Mouse (Mus musculus) embryo, embryonic 9.5 days (tissue): ENCODE measurements around the gene Cnih2.

Source experiments
- DNase-seq: peaks from one replicate; pipeline ENCODE4 v3.0.0-alpha.2; 2017; ENCODE audit errors: extremely low spot score

Gene Cnih2

DNA sequence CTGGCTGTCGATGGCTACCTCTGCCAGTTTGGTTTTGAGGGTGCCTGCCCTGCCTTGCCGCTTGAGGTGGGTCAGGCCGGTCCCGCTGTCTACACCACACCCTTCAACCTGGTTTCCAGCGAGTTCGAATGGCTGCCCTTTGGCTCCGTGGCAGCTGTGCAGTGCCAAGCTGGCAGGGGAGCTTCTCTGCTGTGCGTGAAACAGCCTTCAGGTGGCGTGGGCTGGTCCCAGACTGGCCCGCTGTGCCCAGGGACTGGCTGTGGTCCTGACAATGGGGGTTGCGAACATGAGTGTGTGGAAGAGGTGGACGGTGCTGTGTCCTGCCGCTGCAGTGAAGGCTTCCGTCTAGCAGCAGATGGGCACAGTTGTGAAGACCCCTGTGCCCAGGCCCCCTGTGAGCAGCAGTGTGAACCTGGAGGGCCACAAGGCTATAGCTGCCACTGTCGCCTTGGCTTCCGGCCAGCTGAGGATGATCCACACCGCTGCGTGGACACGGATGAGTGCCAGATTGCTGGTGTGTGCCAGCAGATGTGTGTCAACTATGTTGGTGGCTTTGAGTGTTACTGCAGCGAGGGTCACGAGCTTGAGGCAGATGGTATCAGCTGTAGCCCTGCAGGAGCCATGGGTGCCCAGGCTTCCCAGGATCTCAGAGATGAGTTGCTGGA is 29.6 kb downstream of the Cnih2 start:
- DNase-seq = no peak

DNA sequence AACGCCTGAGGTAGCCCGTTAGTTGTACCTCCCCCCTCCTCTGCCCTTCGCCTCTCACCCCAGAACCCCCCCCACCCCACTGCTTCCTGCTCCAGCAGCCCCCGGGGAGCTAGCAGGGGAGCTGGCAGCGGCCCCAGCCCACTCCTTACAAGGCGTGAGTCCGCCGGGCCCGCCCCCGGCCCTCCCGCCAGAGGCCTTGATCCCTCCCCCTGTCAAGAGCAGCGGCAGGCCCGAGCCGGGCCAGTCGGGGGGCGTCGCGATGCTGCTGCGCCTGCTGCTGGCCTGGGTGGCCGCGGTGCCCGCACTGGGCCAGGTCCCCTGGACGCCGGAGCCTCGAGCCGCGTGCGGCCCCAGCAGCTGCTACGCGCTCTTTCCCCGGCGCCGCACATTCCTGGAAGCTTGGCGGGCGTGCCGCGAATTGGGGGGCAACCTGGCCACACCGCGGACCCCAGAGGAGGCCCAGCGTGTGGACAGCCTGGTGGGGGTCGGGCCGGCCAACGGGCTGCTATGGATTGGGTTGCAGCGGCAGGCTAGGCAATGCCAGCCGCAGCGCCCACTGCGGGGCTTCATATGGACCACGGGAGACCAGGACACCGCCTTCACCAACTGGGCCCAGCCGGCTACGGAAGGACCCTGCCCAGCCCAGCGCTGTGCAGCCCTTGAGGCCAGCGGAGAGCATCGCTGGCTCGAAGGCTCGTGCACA is 30.3 kb downstream of the Cnih2 start, which contains the start of gene Cd248:
Gene Cd248 (plus strand): TSS at position 212 of the 703 bp plus-strand sequence.
- peak; percentile 79 for DNase-seq

DNA sequence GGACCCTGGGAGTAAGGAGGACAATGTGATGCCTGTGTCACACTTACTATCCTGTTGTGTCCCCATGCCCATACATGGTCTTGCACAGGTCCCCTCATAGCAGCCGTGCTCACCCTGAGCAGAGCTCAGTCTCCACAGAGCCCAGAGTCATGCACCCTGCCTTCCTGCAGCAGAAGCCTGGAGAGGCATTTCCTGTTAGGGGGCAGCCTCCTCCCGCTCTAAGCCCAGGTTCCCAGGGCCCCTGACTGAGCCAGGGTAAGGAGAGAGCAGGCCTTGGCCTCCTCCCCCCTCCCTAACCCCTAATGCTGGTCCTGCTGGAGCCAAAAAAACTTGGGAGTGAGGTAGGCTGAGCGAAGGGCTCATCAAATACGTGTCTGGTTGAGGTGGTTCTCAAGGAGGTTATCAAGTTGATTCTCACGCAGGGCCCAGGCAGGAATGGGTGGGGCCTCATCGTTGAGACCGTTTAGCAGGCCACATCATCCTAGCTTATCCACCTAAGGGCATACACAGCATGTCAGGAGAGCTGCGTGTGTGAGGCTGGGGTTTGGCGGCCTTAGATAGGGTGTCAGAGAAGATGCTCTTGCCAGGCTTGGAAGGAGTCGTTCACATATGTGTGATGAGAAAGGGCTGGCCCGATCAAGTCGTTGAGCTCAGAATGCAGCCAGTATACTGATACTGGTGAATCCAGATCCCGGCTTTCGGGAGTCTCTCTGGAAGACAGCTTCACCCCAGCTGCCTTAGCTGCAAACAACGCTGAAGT is 31.1 kb downstream of the Cnih2 start:
- DNase-seq = peak; percentile 40

- DNase-seq = no peak
These were observed 33.2 kb downstream of the Cnih2 start for GRCm38 (mm10) chr19:5065104-5065503.

DNA sequence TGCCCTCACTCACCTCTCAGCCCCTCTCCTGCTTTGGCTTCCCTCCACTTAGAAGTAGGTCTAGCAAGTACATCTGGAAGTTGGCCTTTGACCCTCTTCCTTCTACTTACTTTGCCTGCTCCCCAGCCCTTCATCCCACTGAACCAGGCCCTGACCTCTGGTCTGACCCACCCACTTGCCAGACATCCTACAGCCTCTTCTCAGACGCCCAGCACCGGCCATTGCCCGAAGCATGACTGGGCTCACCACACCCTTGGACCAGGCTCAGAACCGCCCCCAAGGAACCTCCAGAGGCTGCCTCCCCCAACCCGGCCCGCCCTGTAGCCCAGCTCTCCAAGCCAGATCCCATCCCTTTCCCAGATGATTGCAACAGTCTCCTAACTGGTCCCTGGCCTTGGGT is 35.9 kb downstream of the Cnih2 start:
- no peak for DNase-seq

DNA sequence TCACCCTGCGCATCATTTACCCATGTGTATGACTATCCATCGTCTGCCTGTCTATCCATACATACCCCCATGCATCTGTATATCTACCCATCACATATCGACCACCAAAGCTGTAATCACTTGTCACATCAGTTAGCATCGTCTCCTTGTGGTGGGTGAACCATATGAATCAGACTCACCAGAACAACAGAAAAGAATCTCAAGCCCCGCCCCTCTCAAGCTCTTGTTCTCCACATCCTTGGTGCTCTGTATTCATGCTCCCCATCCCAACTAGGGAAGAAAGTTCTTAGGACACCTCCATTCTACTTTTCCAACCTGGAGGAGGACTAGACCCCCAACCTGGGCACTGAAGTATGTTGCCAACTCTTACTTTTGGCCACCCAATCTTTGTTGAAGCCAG is 36.3 kb downstream of the Cnih2 start:
- DNase-seq = no peak

DNA sequence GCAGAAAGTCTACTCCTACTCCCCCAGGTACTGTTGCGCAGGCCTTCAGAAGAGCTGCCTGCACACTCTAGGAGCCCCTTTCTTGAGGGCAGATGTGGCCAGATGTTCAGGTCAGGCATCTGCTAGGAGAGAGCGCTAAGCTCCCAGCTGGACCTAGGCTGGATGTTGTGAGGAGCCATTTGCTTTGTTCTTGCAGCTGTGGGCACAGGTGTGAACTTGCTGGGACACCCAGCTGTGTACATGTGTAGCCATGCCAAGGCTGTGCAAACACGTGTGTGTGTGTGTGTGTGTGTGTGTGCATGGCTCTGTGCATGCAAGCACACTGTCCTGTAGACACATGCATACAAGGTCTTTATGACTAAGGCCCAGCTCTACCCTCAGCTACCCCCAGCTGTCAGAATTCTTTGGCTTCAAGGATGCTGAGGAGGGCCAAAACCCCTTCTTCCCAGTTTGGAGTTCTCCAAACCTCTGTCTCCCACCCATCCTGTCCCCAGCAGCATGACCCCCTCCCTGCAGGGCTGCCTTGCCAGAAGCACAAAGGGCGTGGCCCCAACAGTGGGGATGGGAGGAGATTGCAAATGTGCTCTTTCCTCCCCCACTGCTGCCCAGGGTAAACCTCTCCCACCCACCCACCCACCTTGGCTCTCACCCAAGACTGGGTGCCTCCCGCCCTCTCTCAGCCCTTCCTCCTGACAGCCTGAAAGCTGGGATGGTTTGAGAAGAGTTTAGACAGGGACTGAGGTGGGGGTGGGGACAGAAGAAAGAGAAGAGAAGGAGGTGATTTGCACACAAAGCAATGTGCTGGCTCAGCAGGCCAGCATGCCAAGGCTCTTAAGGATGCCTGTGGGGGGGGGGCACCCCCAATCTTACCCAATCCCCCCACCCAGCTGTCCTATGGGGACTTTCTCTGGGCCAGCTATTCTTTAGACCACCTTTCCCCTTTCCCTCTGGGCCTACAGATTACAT is 37.7 kb downstream of the Cnih2 start:
- DNase-seq = no peak

- DNase-seq = peak; percentile 55
These were observed 39.2 kb downstream of the Cnih2 start for GRCm38 (mm10) chr19:5058801-5059771.

DNA sequence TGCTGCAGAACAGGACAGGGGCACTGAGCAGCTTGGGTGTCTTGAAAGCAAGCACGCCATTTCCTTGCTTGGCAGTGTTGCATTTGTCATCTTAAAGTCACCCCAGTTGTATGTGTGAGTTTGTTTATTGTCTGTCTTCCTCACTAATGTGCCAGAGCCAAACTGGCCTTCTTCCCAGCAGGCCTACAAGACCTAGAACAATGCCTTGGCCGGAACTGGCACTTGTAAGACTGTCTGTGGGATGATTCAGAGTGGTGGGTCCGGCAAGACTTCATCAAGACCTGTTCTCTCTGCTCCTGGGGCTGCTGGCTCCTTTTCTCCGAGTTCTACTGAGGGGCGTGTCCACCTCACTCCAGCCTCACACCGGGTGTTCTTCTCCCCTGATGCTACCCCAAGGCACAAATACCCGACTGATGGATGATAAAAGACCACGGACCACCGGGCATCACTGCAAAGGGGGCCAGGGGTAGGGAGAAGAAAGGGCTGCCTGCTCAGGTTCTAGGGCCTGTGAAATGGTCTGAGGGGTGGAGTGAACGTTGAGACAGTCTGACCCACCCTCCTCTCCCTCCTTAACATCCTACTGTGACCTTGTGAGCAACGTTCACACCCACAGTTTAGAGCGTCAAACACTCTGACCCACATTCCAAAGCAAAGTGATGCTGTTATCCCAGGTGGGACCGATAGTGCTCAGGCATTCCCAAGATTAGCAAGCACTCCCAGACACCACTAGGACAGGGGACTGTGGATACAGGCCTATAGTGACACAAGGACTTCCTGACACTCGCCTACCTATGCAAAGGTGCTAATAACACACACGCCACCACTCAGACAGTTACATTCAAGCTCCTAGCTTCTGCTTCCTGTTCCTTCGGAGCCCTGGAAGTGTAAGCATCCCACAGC is 40.2 kb downstream of the Cnih2 start:
- no peak for DNase-seq

GRCm38 (mm10) chr19:5056251-5056650 is 42.1 kb downstream of the Cnih2 start:
- DNase-seq = peak; percentile 83

DNA sequence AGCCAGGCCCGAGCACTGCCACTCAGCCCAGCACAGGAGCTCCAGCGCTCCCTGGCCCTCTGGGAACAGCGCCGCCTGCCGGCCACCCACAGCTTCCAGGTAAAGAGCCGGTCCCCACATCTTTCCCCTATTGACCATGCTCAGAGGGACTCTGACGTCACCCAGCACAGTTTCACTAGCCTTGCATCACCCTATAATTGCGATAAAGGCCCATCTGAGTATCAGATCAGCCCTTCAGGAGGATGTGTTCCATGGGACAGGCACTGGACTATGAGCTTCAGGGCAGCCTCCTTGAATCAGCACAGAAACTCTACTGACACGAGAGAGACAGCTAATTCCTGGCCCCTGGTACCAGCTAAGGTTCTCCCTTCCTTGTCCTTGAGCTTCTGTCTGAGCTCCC is 44.4 kb downstream of the Cnih2 start:
- peak; percentile 76 for DNase-seq

DNA sequence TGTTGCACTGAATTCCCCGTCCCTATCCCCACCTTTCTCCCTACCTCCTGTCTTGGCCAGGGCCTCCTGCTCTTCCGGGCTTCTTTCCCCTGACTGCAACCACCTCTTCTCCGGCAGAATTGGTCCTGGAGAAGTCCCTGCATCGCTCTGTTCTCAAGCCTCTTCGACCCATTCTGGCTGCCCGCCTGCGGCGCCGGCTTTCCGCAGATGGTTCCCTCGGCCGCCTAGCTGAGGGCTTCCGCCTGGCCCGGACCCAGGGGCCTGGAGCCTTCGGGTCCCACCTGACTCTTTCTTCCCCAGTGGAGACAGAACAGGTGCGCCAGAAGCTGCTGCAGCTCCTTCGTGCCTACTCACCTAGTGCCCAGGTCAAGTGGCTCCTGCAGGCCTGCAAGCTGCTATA is 45.5 kb downstream of the Cnih2 start:
- DNase-seq = no peak

DNA sequence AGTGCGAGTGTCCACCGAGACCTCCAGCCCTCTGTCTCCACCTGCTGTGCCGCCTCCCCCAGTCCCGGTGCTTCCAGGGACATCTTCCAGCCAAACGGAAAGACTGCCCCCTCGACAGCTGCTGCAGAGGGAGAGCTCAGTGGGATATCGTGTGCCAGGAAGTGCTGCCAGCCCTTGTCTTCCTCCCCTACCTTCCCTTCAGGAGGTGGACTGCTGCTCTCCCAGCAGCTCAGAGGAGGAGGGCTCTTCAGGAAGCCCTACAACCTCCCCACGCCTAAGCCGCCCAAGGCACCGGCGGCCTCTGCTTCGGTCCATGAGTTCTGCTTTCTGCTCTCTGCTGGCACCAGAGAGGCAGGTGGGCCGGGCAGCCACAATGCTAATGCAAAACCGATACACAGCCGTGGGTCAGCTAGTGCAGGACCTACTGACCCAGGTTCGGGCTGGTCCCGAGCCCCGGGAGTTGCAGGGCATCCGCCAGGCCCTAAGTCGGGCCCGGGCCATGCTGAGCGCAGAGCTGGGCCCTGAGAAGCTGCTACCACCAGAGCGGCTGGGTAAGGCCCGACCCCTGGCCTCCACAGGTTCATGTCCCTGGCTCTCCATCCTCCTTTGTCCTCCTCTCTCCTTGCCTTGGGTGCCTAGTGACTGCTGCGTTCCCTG is 46.0 kb downstream of the Cnih2 start:
- DNase-seq = no peak

GRCm38 (mm10) chr19:5051515-5051914 is 46.8 kb downstream of the Cnih2 start:
- DNase-seq = no peak

DNA sequence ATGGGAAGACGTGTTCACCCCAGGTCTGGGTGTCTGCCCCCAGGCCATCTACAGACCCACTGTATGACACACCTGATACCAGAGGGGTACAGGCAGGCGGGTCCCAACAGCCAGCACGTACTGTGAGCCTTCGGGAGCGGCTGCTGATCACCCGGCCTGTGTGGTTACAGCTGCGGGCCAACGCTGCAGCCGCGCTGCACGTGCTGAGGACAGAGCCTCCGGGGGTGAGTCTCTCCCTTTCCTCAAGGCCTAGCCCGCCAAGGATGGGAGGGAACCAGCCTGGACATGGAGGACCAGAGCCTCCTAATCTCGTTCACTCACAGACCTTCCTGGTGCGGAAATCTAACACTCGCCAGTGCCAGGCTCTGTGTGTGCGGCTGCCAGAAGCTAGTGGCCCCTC is 47.3 kb downstream of the Cnih2 start:
- DNase-seq = no peak

- DNase-seq = peak; percentile 76
These were observed 48.0 kb downstream of the Cnih2 start, which contains the start of gene Rin1 for GRCm38 (mm10) chr19:5050047-5050905. Rin1 (plus strand) TSS chr19:5050481.

DNA sequence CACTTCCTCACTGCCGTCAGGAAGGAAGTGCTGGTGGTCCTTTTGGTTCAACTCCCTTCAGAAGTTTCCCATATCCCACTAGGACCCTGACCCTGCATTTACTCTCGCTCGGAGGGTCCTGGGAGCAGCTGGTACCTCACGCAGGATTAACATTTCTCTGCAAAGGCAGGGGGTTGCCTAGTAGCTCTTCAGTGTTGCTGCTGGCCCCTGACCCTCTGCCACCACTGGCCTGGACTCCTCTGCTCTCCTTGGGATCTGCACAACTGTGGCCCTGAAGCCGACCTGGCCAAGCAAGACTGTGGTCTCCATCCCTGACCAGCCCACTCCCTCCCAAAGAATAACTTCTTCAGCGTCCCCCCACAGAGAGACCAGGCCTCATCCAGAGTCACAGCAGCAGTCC is 49.0 kb downstream of the Cnih2 start:
- DNase-seq = no peak
